Mouse (Mus musculus): ENCODE measurements around the gene Sugp2. TPM values are rescaled to one million over a fixed set of nuclear protein-coding genes. Genes with fewer than 3 reads are reported as not detected.

Gene Sugp2
- polyA plus RNA-seq, 1 experiment = 206 TPM

GRCm38 (mm10) chr8:70234781-70235128 lies 729 bp downstream of the Sugp2 start:
- Histone ChIP-seq H3K27me3 (ENCODE audit: control insufficient read depth, insufficient read depth, low read length) (no peaks in the 10 kb centered on the region), H3K4me3 (ENCODE audit: control insufficient read depth, low read depth, low read length) (peak overlapping the region; percentile 94), H3K27ac (ENCODE audit: control insufficient read depth, insufficient read depth, low read depth, low read length) (peak overlapping the region; percentile 97), H3K4me1 (ENCODE audit: control insufficient read depth, insufficient read depth, low read length) (peaks cover 4% of the 10 kb centered on the region; the same call in 1 of the 2 replicates), H3K36me3 (ENCODE audit: control insufficient read depth, insufficient read depth, low read length) (peaks cover 10% of the 10 kb centered on the region)
- TF ChIP-seq CTCF (IDR thresholded peaks at IDR 0.05; ENCODE audit: control insufficient read depth, insufficient read depth, insufficient replicate concordance, low read depth, low read length) (no peak), POLR2A (IDR thresholded peaks at IDR 0.05; ENCODE audit: control insufficient read depth, low read depth, low read length) (no peak)

- Histone ChIP-seq H3K4me3 (ENCODE audit: control insufficient read depth, low read depth, low read length) (no peak overlapping the region), H3K27me3 (ENCODE audit: control insufficient read depth, insufficient read depth, low read length) (no peaks in the 10 kb centered on the region), H3K36me3 (ENCODE audit: control insufficient read depth, insufficient read depth, low read length) (peaks cover 17% of the 10 kb centered on the region)
These were observed 3.8 kb downstream of the Sugp2 start for GRCm38 (mm10) chr8:70237842-70238241.

GRCm38 (mm10) chr8:70240642-70241041 lies 6.6 kb downstream of the Sugp2 start:
- Histone ChIP-seq H3K27me3 (ENCODE audit: control insufficient read depth, insufficient read depth, low read length) (no peaks in the 10 kb centered on the region), H3K4me1 (ENCODE audit: control insufficient read depth, insufficient read depth, low read length) (no peaks in the 10 kb centered on the region), H3K4me3 (ENCODE audit: control insufficient read depth, low read depth, low read length) (no peak overlapping the region), H3K36me3 (ENCODE audit: control insufficient read depth, insufficient read depth, low read length) (peaks cover 26% of the 10 kb centered on the region), H3K27ac (ENCODE audit: control insufficient read depth, insufficient read depth, low read depth, low read length) (no peak overlapping the region)
- TF ChIP-seq POLR2A (IDR thresholded peaks at IDR 0.05; ENCODE audit: control insufficient read depth, low read depth, low read length) = no peak
- no peak; the same call in 1 of the 2 replicates for TF ChIP-seq CTCF (IDR thresholded peaks at IDR 0.05; ENCODE audit: control insufficient read depth, insufficient read depth, insufficient replicate concordance, low read depth, low read length)

More at GRCm38 (mm10) chr8:70237842-70238241, 3.8 kb downstream of the Sugp2 start:
- no peak overlapping the region; the same call in 1 of the 2 replicates for H3K27ac ChIP-seq (ENCODE audit: control insufficient read depth, insufficient read depth, low read depth, low read length)
- peaks cover 4% of the 10 kb centered on the region; the same call in 1 of the 2 replicates for H3K4me1 ChIP-seq (ENCODE audit: control insufficient read depth, insufficient read depth, low read length)
- TF ChIP-seq POLR2A (IDR thresholded peaks at IDR 0.05; ENCODE audit: control insufficient read depth, low read depth, low read length) (no peak), CTCF (IDR thresholded peaks at IDR 0.05; ENCODE audit: control insufficient read depth, insufficient read depth, insufficient replicate concordance, low read depth, low read length) (no peak)

- Histone ChIP-seq H3K36me3 (ENCODE audit: control insufficient read depth, insufficient read depth, low read length) (peaks cover 15% of the 10 kb centered on the region), H3K27ac (ENCODE audit: control insufficient read depth, insufficient read depth, low read depth, low read length) (no peak overlapping the region), H3K4me1 (ENCODE audit: control insufficient read depth, insufficient read depth, low read length) (no peaks in the 10 kb centered on the region), H3K27me3 (ENCODE audit: control insufficient read depth, insufficient read depth, low read length) (no peaks in the 10 kb centered on the region), H3K4me3 (ENCODE audit: control insufficient read depth, low read depth, low read length) (no peak overlapping the region)
- no peak for TF ChIP-seq POLR2A (IDR thresholded peaks at IDR 0.05; ENCODE audit: control insufficient read depth, low read depth, low read length)
- TF ChIP-seq CTCF (IDR thresholded peaks at IDR 0.05; ENCODE audit: control insufficient read depth, insufficient read depth, insufficient replicate concordance, low read depth, low read length) = no peak
These were observed 12.6 kb downstream of the Sugp2 start for GRCm38 (mm10) chr8:70246622-70247021.

DNA sequence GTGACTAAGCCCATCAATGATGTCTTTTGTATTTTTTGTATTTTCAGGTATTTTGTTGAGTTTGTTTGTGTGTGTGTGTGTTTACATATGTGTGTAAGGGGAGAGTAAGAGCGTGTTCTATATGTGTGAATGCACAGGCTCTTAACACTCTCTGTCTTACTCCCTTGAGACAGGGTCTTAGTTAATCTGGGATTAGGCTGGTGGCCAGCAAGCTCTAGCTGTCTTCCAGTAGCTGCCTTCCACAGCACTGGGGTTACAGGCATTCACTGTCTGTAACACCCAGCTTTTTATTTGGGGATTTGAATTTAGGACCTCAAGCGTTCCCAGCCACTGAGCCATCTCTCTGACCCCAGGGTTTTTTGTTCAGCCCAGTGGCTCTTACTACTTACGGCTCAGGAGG lies 13.8 kb downstream of the Sugp2 start:
- no peak for TF ChIP-seq CTCF (IDR thresholded peaks at IDR 0.05; ENCODE audit: control insufficient read depth, insufficient read depth, insufficient replicate concordance, low read depth, low read length)
- no peak for TF ChIP-seq POLR2A (IDR thresholded peaks at IDR 0.05; ENCODE audit: control insufficient read depth, low read depth, low read length)
- no peak overlapping the region for H3K27ac ChIP-seq (ENCODE audit: control insufficient read depth, insufficient read depth, low read depth, low read length)
- no peaks in the 10 kb centered on the region for H3K27me3 ChIP-seq (ENCODE audit: control insufficient read depth, insufficient read depth, low read length)
- H3K4me3 ChIP-seq (ENCODE audit: control insufficient read depth, low read depth, low read length) = no peak overlapping the region
- H3K4me1 ChIP-seq (ENCODE audit: control insufficient read depth, insufficient read depth, low read length) = no peaks in the 10 kb centered on the region
- H3K36me3 ChIP-seq (ENCODE audit: control insufficient read depth, insufficient read depth, low read length) = peaks cover 15% of the 10 kb centered on the region

DNA sequence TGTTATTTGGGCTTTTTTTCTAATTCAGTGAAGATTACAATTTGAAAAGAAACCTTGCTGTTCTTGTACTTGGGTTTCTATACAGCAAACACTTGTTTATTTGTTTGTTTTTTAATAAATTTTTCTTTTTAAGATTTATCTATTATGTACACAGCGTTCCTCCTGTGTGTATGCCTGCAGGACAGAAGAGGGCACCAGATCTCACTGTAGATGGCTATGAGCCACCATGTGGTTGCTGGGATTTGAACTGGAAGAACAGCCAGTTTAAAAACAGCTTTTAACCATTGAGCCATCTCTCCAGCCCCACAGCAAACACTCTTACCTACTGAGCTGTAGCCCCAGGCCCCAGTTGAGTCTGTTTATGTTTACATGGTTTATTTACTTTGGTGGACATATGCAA lies 20.6 kb downstream of the Sugp2 start:
- H3K36me3 ChIP-seq (ENCODE audit: control insufficient read depth, insufficient read depth, low read length) = peaks cover 8% of the 10 kb centered on the region
- H3K4me3 ChIP-seq (ENCODE audit: control insufficient read depth, low read depth, low read length) = no peak overlapping the region
- H3K4me1 ChIP-seq (ENCODE audit: control insufficient read depth, insufficient read depth, low read length) = no peaks in the 10 kb centered on the region; the same call in 1 of the 2 replicates
- H3K27ac ChIP-seq (ENCODE audit: control insufficient read depth, insufficient read depth, low read depth, low read length) = no peak overlapping the region
- H3K27me3 ChIP-seq (ENCODE audit: control insufficient read depth, insufficient read depth, low read length) = no peaks in the 10 kb centered on the region
- TF ChIP-seq CTCF (IDR thresholded peaks at IDR 0.05; ENCODE audit: control insufficient read depth, insufficient read depth, insufficient replicate concordance, low read depth, low read length) (no peak), POLR2A (IDR thresholded peaks at IDR 0.05; ENCODE audit: control insufficient read depth, low read depth, low read length) (no peak)

GRCm38 (mm10) chr8:70257456-70257855 lies 23.4 kb downstream of the Sugp2 start:
- H3K36me3 ChIP-seq (ENCODE audit: control insufficient read depth, insufficient read depth, low read length) = peaks cover 15% of the 10 kb centered on the region
- H3K4me1 ChIP-seq (ENCODE audit: control insufficient read depth, insufficient read depth, low read length) = no peaks in the 10 kb centered on the region; the same call in 1 of the 2 replicates
- no peaks in the 10 kb centered on the region for H3K27me3 ChIP-seq (ENCODE audit: control insufficient read depth, insufficient read depth, low read length)
- H3K4me3 ChIP-seq (ENCODE audit: control insufficient read depth, low read depth, low read length) = no peak overlapping the region
- H3K27ac ChIP-seq (ENCODE audit: control insufficient read depth, insufficient read depth, low read depth, low read length) = no peak overlapping the region
- no peak for TF ChIP-seq CTCF (IDR thresholded peaks at IDR 0.05; ENCODE audit: control insufficient read depth, insufficient read depth, insufficient replicate concordance, low read depth, low read length)
- 0 out of 2 replicates have a peak, but pooled peaks have one; percentile 15 for TF ChIP-seq POLR2A (IDR thresholded peaks at IDR 0.05; ENCODE audit: control insufficient read depth, low read depth, low read length)

Measured in testis, adult 2 months (tissue).